Mouse (Mus musculus) cerebellum, adult 2 months (tissue): ENCODE data around the gene Bod1l.

Source experiments
- CTCF ChIP-seq: fragments of 200-500 bp; IDR thresholded peaks from 2 replicates; pipeline ENCODE4 v1.5.1; 2011; ENCODE audit warnings: low read depth, mild to moderate bottlenecking, control low read depth, low read length, moderate library complexity, borderline replicate concordance; ENCODE audit not compliant: insufficient read depth
- POLR2A ChIP-seq: fragments of 200-500 bp; IDR thresholded peaks from 2 replicates; pipeline ENCODE4 v1.6.1; 2011; ENCODE audit warnings: low read length, control low read depth, borderline replicate concordance; ENCODE audit not compliant: insufficient read depth

DNA sequence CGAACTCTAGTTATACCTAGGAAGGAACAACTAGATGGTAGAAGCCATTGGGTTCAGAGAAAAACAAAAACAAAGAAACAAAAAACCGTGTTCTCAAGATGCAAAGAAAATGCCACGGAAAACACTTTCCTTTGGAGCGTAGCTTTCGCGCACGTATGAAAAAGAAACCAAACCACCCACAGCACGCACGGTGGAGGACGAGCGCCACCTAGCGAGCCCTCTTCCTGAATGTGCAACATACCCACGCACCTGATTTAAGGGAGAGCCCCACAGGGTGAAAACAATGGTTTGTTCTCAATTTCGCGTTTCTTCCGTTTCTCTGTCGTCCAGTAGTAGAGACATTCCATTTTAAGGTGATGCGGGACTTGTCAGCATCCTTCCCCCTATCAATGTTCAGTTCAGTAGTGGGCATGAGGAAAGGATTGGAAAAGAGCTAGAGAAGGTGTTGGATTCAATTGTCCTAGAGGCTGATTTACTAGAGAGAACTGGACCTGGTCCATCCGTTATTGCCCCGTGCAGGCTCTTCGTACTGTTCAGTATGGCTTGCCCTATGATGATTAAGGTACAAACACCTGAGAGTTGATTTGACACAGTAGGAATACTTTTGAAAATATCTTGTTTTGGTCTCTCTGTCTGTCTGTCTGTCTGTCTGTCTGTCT lies 75.6 kb downstream of the Bod1l start:
- TF ChIP-seq CTCF (peak; percentile 99), POLR2A (no peak)
